Mouse (Mus musculus) A20 (cell line): Measurements from ENCODE around the gene Ube2ql1.
A peak's percentile ranks its signal among the peaks of the same experiment; 100 is the strongest.

Experiments used
- DNase-seq: peaks from one replicate; pipeline ENCODE4 v3.0.0-alpha.2; 2011; ENCODE audit warnings: low read depth, low spot score

The Ube2ql1 gene

GRCm38 (mm10) chr13:69739759-69740135 is at the start of gene Ube2ql1:
Gene Ube2ql1 (minus strand): TSS chr13:69739889.
- no peak for DNase-seq

GRCm38 (mm10) chr13:69788704-69789103 is 49.0 kb upstream of the Ube2ql1 start:
- DNase-seq = peak; percentile 87

GRCm38 (mm10) chr13:69778221-69778620 is 38.5 kb upstream of the Ube2ql1 start:
- no peak for DNase-seq

- DNase-seq = no peak
Measured at GRCm38 (mm10) chr13:69772358-69772757, 32.7 kb upstream of the Ube2ql1 start.

- no peak for DNase-seq
Measured at GRCm38 (mm10) chr13:69770538-69771456, 31.1 kb upstream of the Ube2ql1 start.

GRCm38 (mm10) chr13:69768152-69768551 is 28.5 kb upstream of the Ube2ql1 start:
- no peak for DNase-seq

- DNase-seq = no peak
Measured at GRCm38 (mm10) chr13:69764646-69765045, 25.0 kb upstream of the Ube2ql1 start.

GRCm38 (mm10) chr13:69761393-69761792 is 21.7 kb upstream of the Ube2ql1 start:
- no peak for DNase-seq

GRCm38 (mm10) chr13:69758979-69759378 is 19.3 kb upstream of the Ube2ql1 start:
- no peak for DNase-seq

- DNase-seq = no peak
Measured at GRCm38 (mm10) chr13:69752875-69753274, 13.2 kb upstream of the Ube2ql1 start.

GRCm38 (mm10) chr13:69751510-69751909 is 11.8 kb upstream of the Ube2ql1 start:
- no peak for DNase-seq

- no peak for DNase-seq
Measured at GRCm38 (mm10) chr13:69748756-69749155, 9.1 kb upstream of the Ube2ql1 start.

GRCm38 (mm10) chr13:69740331-69741285 is 919 bp upstream of the Ube2ql1 start:
- no peak for DNase-seq

GRCm38 (mm10) chr13:69739091-69739758 is 464 bp downstream of the Ube2ql1 start:
- no peak for DNase-seq

- DNase-seq = no peak
Measured at GRCm38 (mm10) chr13:69738461-69738971, 1.2 kb downstream of the Ube2ql1 start.

GRCm38 (mm10) chr13:69737444-69738185 is 2.1 kb downstream of the Ube2ql1 start:
- DNase-seq = no peak

GRCm38 (mm10) chr13:69732636-69733035 is 7.1 kb downstream of the Ube2ql1 start:
- no peak for DNase-seq

- no peak for DNase-seq
Measured at GRCm38 (mm10) chr13:69725376-69725775, 14.3 kb downstream of the Ube2ql1 start.

- DNase-seq = no peak
Measured at GRCm38 (mm10) chr13:69721141-69721540, 18.5 kb downstream of the Ube2ql1 start.

- no peak for DNase-seq
Measured at GRCm38 (mm10) chr13:69717860-69718598, 21.7 kb downstream of the Ube2ql1 start.
